Mouse (Mus musculus) cortical plate, adult 2 months (tissue): ENCODE measurements around the gene Mns1.

Experiments
- CTCF ChIP-seq: fragments of 200-500 bp; IDR thresholded peaks from 2 replicates; pipeline ENCODE4 v1.5.1; 2011; ENCODE audit warnings: mild to moderate bottlenecking, control low read depth, low read length; ENCODE audit not compliant: insufficient read depth; ENCODE audit errors: extremely low read depth
- POLR2A ChIP-seq: fragments of 200-500 bp; IDR thresholded peaks from 2 replicates; pipeline ENCODE4 v1.6.1; 2011; ENCODE audit warnings: mild to moderate bottlenecking, low read length, control low read depth; ENCODE audit not compliant: insufficient read depth; ENCODE audit errors: extremely low read depth

GRCm38 (mm10) chr9:72427861-72428260, 9.9 kb upstream of the Mns1 start:
- TF ChIP-seq CTCF (no peak), POLR2A (no peak)
